8 mouse cellular contexts compared by ENCODE assay signal in the genomic region with DNA sequence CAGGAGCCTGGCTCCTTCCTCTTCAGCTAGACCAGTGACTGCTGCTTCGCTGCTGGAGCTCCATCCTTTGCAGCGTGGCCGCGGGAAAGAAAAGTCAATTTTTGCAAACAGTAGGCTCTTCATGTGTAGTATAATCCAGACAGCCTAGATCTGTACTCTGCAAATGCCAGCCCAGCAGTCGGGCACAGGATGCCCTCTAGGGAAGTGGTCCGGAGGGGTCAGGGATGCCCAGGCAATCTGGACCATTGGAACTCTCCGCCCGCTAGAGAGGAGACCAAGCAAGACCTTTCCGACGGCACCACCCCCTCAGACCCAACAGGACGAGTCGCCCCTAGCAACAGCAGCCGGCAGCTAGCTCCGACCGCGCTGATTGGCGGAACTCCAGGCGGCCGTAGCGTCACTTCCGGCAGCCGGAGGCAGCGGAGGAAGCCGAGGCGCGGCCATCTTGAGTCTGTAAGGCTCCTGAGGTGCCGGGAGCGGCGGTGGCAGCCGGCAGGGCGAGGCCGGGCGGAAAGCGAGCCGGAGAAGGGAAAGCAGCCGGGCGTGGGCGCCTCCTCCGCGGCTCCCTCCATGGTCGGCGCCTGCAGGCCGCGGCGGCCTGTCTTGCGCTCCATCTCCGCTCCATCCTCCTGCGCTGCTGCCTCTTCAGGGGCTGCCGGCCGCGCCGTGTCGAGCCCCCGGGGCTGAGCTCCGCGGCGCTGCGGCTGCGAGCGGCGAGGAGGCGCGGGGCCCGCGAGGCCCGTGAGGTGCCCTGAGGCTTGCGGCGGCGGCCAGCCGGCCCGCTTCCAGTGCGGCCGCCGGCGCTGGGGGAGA. TPM values are rescaled to one million over a fixed set of nuclear protein-coding genes. Genes with fewer than 3 reads are reported as not detected.
DNase-seq lines count a peak whose midpoint lies in the region; ATAC-seq and TF ChIP-seq lines count a peak whose summit lies in the region.

A gene (plus strand): TSS at position 450 of the 813 bp plus-strand sequence.

- peak within 1 kb of the TSS; percentile 99 for H3K4me3 ChIP-seq in hindbrain, embryonic 13.5 days

- peak; percentile 91 for ATAC-seq in Patski
- ATAC-seq in hindbrain, embryonic 13.5 days (ENCODE audit: low FRiP score): peak; percentile 97

- DNase-seq in Patski (ENCODE audit: low read depth, low spot score): peak; percentile 76
- DNase-seq in cerebellum, postnatal 14 days: peak; percentile 99
- DNase-seq in frontal cortex, postnatal 14 days (ENCODE audit: low spot score in 2 of 2): peak; percentile 93 to 96
- DNase-seq in layer of hippocampus, postnatal 25 days (ENCODE audit: extremely low spot score in 1 of 2, low spot score in 1 of 2): peak; percentile 97 to 98
- peak; percentile 98 for DNase-seq in lung, postnatal 25 days (ENCODE audit: low spot score)
- peak; percentile 97 for DNase-seq in retina, embryonic 14.5 days (ENCODE audit: low spot score)
- peak; percentile 95 for DNase-seq in thymus, postnatal 4 days

- H3K36me3 ChIP-seq in hindbrain, embryonic 13.5 days: no peaks in the 10 kb centered on the region

- POLR2A ChIA-PET in Patski (lab: Charles Lee): no interaction called here

- no peaks in the 10 kb centered on the region for H3K27me3 ChIP-seq in Patski
- H3K27me3 ChIP-seq in hindbrain, embryonic 13.5 days: no peaks in the 10 kb centered on the region

- peak within 1 kb of the TSS; percentile 100 for H3K9ac ChIP-seq in hindbrain, embryonic 13.5 days

- H3K4me1 ChIP-seq in hindbrain, embryonic 13.5 days (replicated peaks): peaks cover 35% of the 10 kb centered on the region

- TF ChIP-seq CTCF in Patski (IDR thresholded peaks at IDR 0.05): no peak

- peak within 1 kb of the TSS; percentile 98 for H3K27ac ChIP-seq in hindbrain, embryonic 13.5 days

- in situ Hi-C loops in Patski (cut with MboI; ENCODE audit: low pct_unique_long_range_greater_than_20kb): no loop called here

- CTCF ChIA-PET in Patski (lab: Charles Lee): no interaction called here

- H3K4me2 ChIP-seq in hindbrain, embryonic 13.5 days: peak within 1 kb of the TSS; percentile 84

- no peaks in the 10 kb centered on the region for H3K9me3 ChIP-seq in hindbrain, embryonic 13.5 days

- 0% methylated on average over 35 of the region's 75 CpGs for WGBS in hindbrain, embryonic 13.5 days

RNA-seq across cellular contexts. Expression of the gene that starts here (rescaled TPM):
- 85.4 TPM for polyA plus RNA-seq in Patski (2021)
- 50.6 and 50.9 TPM in 2 replicates for polyA plus RNA-seq in hindbrain, embryonic 13.5 days (2015; fragmentation: Nextera tagmentation; extraction: Ambion mirVana)
- 100 to 1,000 TPM; 103 to 116 TPM for total RNA-seq in layer of hippocampus, postnatal 25 days (2021)

Comparison
In these comparisons a context has a peak if more than half of its experiments do, and no peak if none do; other contexts are left out.
1. Peak in every context shown above with its lines: DNase-seq, ATAC-seq, H3K4me3 ChIP-seq and H3K27ac ChIP-seq.